Mouse (Mus musculus) spleen, postnatal 4 days (tissue): ENCODE data around the gene Pax3.

Experiments used
- DNase-seq, 2 experiments: peaks; one replicate each; pipeline ENCODE4 v3.0.0; 2022; ENCODE audit warnings: low spot score in 2 of 2

The Pax3 gene

GRCm38 (mm10) chr1:78198319-78198940, 1.5 kb upstream of the Pax3 start:
- DNase-seq: no peak

GRCm38 (mm10) chr1:78197351-78198234, 659 bp upstream of the Pax3 start:
- no peak for DNase-seq

- DNase-seq: no peak
Measured at GRCm38 (mm10) chr1:78195771-78196712, 892 bp downstream of the Pax3 start.

GRCm38 (mm10) chr1:78195145-78195544, 1.8 kb downstream of the Pax3 start:
- DNase-seq: no peak

- DNase-seq: no peak
Measured at GRCm38 (mm10) chr1:78194381-78195047, 2.4 kb downstream of the Pax3 start.

GRCm38 (mm10) chr1:78193465-78193991, 3.4 kb downstream of the Pax3 start:
- DNase-seq: no peak

GRCm38 (mm10) chr1:78192746-78193464, 4.0 kb downstream of the Pax3 start:
- DNase-seq: no peak

- no peak for DNase-seq
Measured at GRCm38 (mm10) chr1:78192217-78192735, 4.7 kb downstream of the Pax3 start.

GRCm38 (mm10) chr1:78191761-78192160, 5.2 kb downstream of the Pax3 start:
- no peak for DNase-seq

- no peak for DNase-seq
Measured at GRCm38 (mm10) chr1:78191331-78191730, 5.6 kb downstream of the Pax3 start.

GRCm38 (mm10) chr1:78190386-78191111, 6.4 kb downstream of the Pax3 start:
- no peak for DNase-seq

- no peak for DNase-seq
Measured at GRCm38 (mm10) chr1:78189501-78190345, 7.2 kb downstream of the Pax3 start.

GRCm38 (mm10) chr1:78189016-78189415, 7.9 kb downstream of the Pax3 start:
- no peak for DNase-seq

- no peak for DNase-seq
Measured at GRCm38 (mm10) chr1:78188299-78188698, 8.6 kb downstream of the Pax3 start.

GRCm38 (mm10) chr1:78187788-78188173, 9.2 kb downstream of the Pax3 start:
- no peak for DNase-seq

- DNase-seq: no peak
Measured at GRCm38 (mm10) chr1:78187122-78187787, 9.7 kb downstream of the Pax3 start.

GRCm38 (mm10) chr1:78182954-78183353, 14.0 kb downstream of the Pax3 start:
- no peak for DNase-seq

GRCm38 (mm10) chr1:78181882-78182281, 15.1 kb downstream of the Pax3 start:
- DNase-seq: no peak
